Mouse (Mus musculus): Measurements from ENCODE around the gene Tmem230.
A peak's percentile ranks its signal among the peaks of the same experiment; 100 is the strongest.
"Not testable (repeated sequence)": the region's sequence is repeated elsewhere in the genome, so short reads cannot be mapped to it uniquely, and the experiment has no call there.

Gene Tmem230

GRCm38 (mm10) chr2:132247539-132248313 is at the start of gene Tmem230:
Gene Tmem230 (minus strand): TSS chr2:132247807.
- peak; percentile 83 for DNase-seq (ENCODE audit: extremely low spot score, low read depth, low spot score)

GRCm38 (mm10) chr2:132293694-132294450 is 46.3 kb upstream of the Tmem230 start:
- DNase-seq (ENCODE audit: extremely low spot score, low read depth, low spot score), result no peak

- DNase-seq (ENCODE audit: extremely low spot score, low read depth, low spot score), result no peak
These were observed 44.5 kb upstream of the Tmem230 start for GRCm38 (mm10) chr2:132292083-132292482.

- no peak for DNase-seq (ENCODE audit: extremely low spot score, low read depth, low spot score)
These were observed 43.7 kb upstream of the Tmem230 start for GRCm38 (mm10) chr2:132291265-132291664.

GRCm38 (mm10) chr2:132290808-132291207 is 43.2 kb upstream of the Tmem230 start:
- no peak for DNase-seq (ENCODE audit: extremely low spot score, low read depth, low spot score)

GRCm38 (mm10) chr2:132289213-132289612 is 41.6 kb upstream of the Tmem230 start:
- DNase-seq (ENCODE audit: extremely low spot score, low read depth, low spot score), result not testable (repeated sequence)

- DNase-seq (ENCODE audit: extremely low spot score, low read depth, low spot score), result no peak
These were observed 38.9 kb upstream of the Tmem230 start for GRCm38 (mm10) chr2:132286376-132287076.

GRCm38 (mm10) chr2:132285722-132286121 is 38.1 kb upstream of the Tmem230 start:
- DNase-seq (ENCODE audit: extremely low spot score, low read depth, low spot score), result not testable (repeated sequence)

- no peak for DNase-seq (ENCODE audit: extremely low spot score, low read depth, low spot score)
These were observed 37.0 kb upstream of the Tmem230 start for GRCm38 (mm10) chr2:132284492-132285139.

GRCm38 (mm10) chr2:132283236-132284070 is 35.8 kb upstream of the Tmem230 start:
- DNase-seq (ENCODE audit: extremely low spot score, low read depth, low spot score), result no peak

- no peak for DNase-seq (ENCODE audit: extremely low spot score, low read depth, low spot score)
These were observed 35.0 kb upstream of the Tmem230 start for GRCm38 (mm10) chr2:132282453-132283174.

GRCm38 (mm10) chr2:132281560-132282452 is 34.2 kb upstream of the Tmem230 start:
- no peak for DNase-seq (ENCODE audit: extremely low spot score, low read depth, low spot score)

- DNase-seq (ENCODE audit: extremely low spot score, low read depth, low spot score), result no peak
These were observed 33.0 kb upstream of the Tmem230 start for GRCm38 (mm10) chr2:132280518-132281120.

- no peak for DNase-seq (ENCODE audit: extremely low spot score, low read depth, low spot score)
These were observed 32.4 kb upstream of the Tmem230 start for GRCm38 (mm10) chr2:132279978-132280377.

- DNase-seq (ENCODE audit: extremely low spot score, low read depth, low spot score), result no peak
These were observed 31.8 kb upstream of the Tmem230 start for GRCm38 (mm10) chr2:132279336-132279882.

GRCm38 (mm10) chr2:132278273-132278853 is 30.8 kb upstream of the Tmem230 start:
- DNase-seq (ENCODE audit: extremely low spot score, low read depth, low spot score), result no peak

GRCm38 (mm10) chr2:132276249-132276648 is 28.6 kb upstream of the Tmem230 start:
- DNase-seq (ENCODE audit: extremely low spot score, low read depth, low spot score), result no peak
